Mouse (Mus musculus) G1E (cell line): ENCODE data around the gene Rptor.

Source experiments
- CTCF ChIP-seq: IDR thresholded peaks from 2 replicates; pipeline ENCODE4 v1.5.1; 2012; ENCODE audit warnings: low read depth, low read length, inconsistent platforms, mixed read lengths
- GATA1 ChIP-seq: IDR thresholded peaks from 2 replicates; pipeline ENCODE4 v1.6.1; 2012; ENCODE audit warnings: borderline replicate concordance, low read length, inconsistent platforms, mixed read lengths

DNA sequence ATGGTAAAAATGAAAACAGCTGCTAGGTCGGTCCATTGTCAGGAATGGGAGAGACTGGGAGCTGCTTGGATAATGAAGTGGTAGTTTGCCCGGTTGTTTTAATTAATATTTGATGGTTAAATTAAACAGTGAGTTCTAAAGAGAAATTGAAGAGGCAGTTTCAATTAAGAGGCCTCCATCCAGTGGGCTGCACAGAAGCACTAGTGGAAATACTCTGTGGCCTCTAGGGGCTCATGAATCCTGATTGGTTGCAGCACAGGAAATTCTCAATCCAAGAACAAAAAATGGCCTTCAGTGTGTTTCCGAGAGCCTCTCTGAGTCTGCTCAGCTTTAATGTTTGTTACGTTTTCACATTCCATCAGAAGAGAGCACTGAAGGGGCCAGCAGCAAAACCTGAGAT, 141.7 kb downstream of the Rptor start:
- TF ChIP-seq GATA1 (no peak), CTCF (no peak)
